Mouse (Mus musculus): Measurements from ENCODE around the gene Slc5a2. TPM values are rescaled to one million over a fixed set of nuclear protein-coding genes. Genes with fewer than 3 reads are reported as not detected.

The Slc5a2 gene
- polyA plus RNA-seq, 1 experiment from 2014 or later: not detected

- H3K4me1 ChIP-seq: peaks cover 11% of the 10 kb centered on the region
- H3K27ac ChIP-seq (replicated peaks): no peak overlapping the region
- WGBS: 64% methylated on average over 2 of the region's 2 CpGs
- H3K4me2 ChIP-seq (replicated peaks): no peak overlapping the region
- no peaks in the 10 kb centered on the region for H3K9me3 ChIP-seq
- H3K4me3 ChIP-seq: no peak overlapping the region
- ATAC-seq (replicated peaks): no peak
- H3K36me3 ChIP-seq: no peaks in the 10 kb centered on the region
- H3K9ac ChIP-seq (replicated peaks): no peak overlapping the region
- H3K27me3 ChIP-seq: no peaks in the 10 kb centered on the region
Observed at GRCm38 (mm10) chr7:128254978-128255377, 10.5 kb upstream of the Slc5a2 start.

GRCm38 (mm10) chr7:128255757-128256156, 9.7 kb upstream of the Slc5a2 start:
- Histone ChIP-seq H3K4me2 (replicated peaks) (no peak overlapping the region), H3K27me3 (no peaks in the 10 kb centered on the region), H3K9me3 (no peaks in the 10 kb centered on the region), H3K4me1 (peaks cover 11% of the 10 kb centered on the region), H3K4me3 (no peak overlapping the region), H3K27ac (replicated peaks) (no peak overlapping the region), H3K36me3 (no peaks in the 10 kb centered on the region), H3K9ac (replicated peaks) (no peak overlapping the region)
- 91% methylated on average over 5 of the region's 5 CpGs for WGBS
- no peak for ATAC-seq (replicated peaks)

- no peak overlapping the region for H3K4me2 ChIP-seq (replicated peaks)
- 56% methylated on average over 5 of the region's 5 CpGs for WGBS
- H3K27ac ChIP-seq (replicated peaks): no peak overlapping the region
- H3K9ac ChIP-seq (replicated peaks): no peak overlapping the region
- no peaks in the 10 kb centered on the region for H3K27me3 ChIP-seq
- H3K9me3 ChIP-seq: no peaks in the 10 kb centered on the region
- no peak overlapping the region for H3K4me3 ChIP-seq
- peaks cover 10% of the 10 kb centered on the region for H3K4me1 ChIP-seq
- no peaks in the 10 kb centered on the region for H3K36me3 ChIP-seq
- no peak for ATAC-seq (replicated peaks)
Observed at GRCm38 (mm10) chr7:128256783-128257334, 8.6 kb upstream of the Slc5a2 start.

GRCm38 (mm10) chr7:128266056-128266455, 599 bp downstream of the Slc5a2 start:
- H3K27ac ChIP-seq (replicated peaks): no peak overlapping the region
- H3K4me3 ChIP-seq: no peak overlapping the region
- no peaks in the 10 kb centered on the region for H3K4me1 ChIP-seq
- no peaks in the 10 kb centered on the region for H3K27me3 ChIP-seq
- H3K9ac ChIP-seq (replicated peaks): no peak overlapping the region
- no peak overlapping the region for H3K4me2 ChIP-seq (replicated peaks)
- ATAC-seq (replicated peaks): no peak
- no peaks in the 10 kb centered on the region for H3K9me3 ChIP-seq
- WGBS: 76% methylated on average over 5 of the region's 5 CpGs
- H3K36me3 ChIP-seq: no peaks in the 10 kb centered on the region

GRCm38 (mm10) chr7:128267391-128267790, 1.9 kb downstream of the Slc5a2 start:
- ATAC-seq (replicated peaks): no peak

GRCm38 (mm10) chr7:128267813-128268212, 2.4 kb downstream of the Slc5a2 start:
- H3K36me3 ChIP-seq: no peaks in the 10 kb centered on the region
- 92% methylated on average over 7 of the region's 7 CpGs for WGBS
- no peak for ATAC-seq (replicated peaks)
- H3K9me3 ChIP-seq: no peaks in the 10 kb centered on the region
- no peak overlapping the region for H3K9ac ChIP-seq (replicated peaks)
- no peak overlapping the region for H3K4me2 ChIP-seq (replicated peaks)
- no peak overlapping the region for H3K4me3 ChIP-seq
- H3K27me3 ChIP-seq: no peaks in the 10 kb centered on the region
- H3K27ac ChIP-seq (replicated peaks): no peak overlapping the region
- H3K4me1 ChIP-seq: no peaks in the 10 kb centered on the region

More at GRCm38 (mm10) chr7:128267391-128267790, 1.9 kb downstream of the Slc5a2 start:
- WGBS: 69% methylated on average over 13 of the region's 13 CpGs
- no peaks in the 10 kb centered on the region for H3K4me1 ChIP-seq
- no peak overlapping the region for H3K4me2 ChIP-seq (replicated peaks)
- no peaks in the 10 kb centered on the region for H3K36me3 ChIP-seq
- H3K27me3 ChIP-seq: no peaks in the 10 kb centered on the region
- H3K4me3 ChIP-seq: no peak overlapping the region
- no peaks in the 10 kb centered on the region for H3K9me3 ChIP-seq
- H3K9ac ChIP-seq (replicated peaks): no peak overlapping the region
- H3K27ac ChIP-seq (replicated peaks): no peak overlapping the region

GRCm38 (mm10) chr7:128270431-128270850, 5.0 kb downstream of the Slc5a2 start:
- ATAC-seq (replicated peaks): no peak
- no peaks in the 10 kb centered on the region for H3K9me3 ChIP-seq

GRCm38 (mm10) chr7:128271496-128271895, 6.0 kb downstream of the Slc5a2 start:
- no peaks in the 10 kb centered on the region for H3K9me3 ChIP-seq
- 95% methylated on average over 9 of the region's 9 CpGs for WGBS
- H3K36me3 ChIP-seq: peaks cover 22% of the 10 kb centered on the region
- no peak overlapping the region for H3K27ac ChIP-seq (replicated peaks)
- ATAC-seq (replicated peaks): no peak
- no peaks in the 10 kb centered on the region for H3K4me1 ChIP-seq
- H3K9ac ChIP-seq (replicated peaks): no peak overlapping the region
- no peaks in the 10 kb centered on the region for H3K27me3 ChIP-seq
- H3K4me2 ChIP-seq (replicated peaks): no peak overlapping the region
- H3K4me3 ChIP-seq: no peak overlapping the region

More at GRCm38 (mm10) chr7:128270431-128270850, 5.0 kb downstream of the Slc5a2 start:
- no peak overlapping the region for H3K4me3 ChIP-seq
- H3K9ac ChIP-seq (replicated peaks): no peak overlapping the region
- no peaks in the 10 kb centered on the region for H3K27me3 ChIP-seq
- H3K4me1 ChIP-seq: no peaks in the 10 kb centered on the region
- H3K4me2 ChIP-seq (replicated peaks): no peak overlapping the region
- no peak overlapping the region for H3K27ac ChIP-seq (replicated peaks)
- peaks cover 17% of the 10 kb centered on the region for H3K36me3 ChIP-seq
- WGBS: 64% methylated on average over 13 of the region's 13 CpGs

- H3K9ac ChIP-seq (replicated peaks): no peak overlapping the region
- whole genome bisulfite sequencing: 92% methylated on average over 6 of the region's 6 CpGs
Observed at GRCm38 (mm10) chr7:128276051-128276450, 10.6 kb downstream of the Slc5a2 start.

GRCm38 (mm10) chr7:128279750-128280149, 14.3 kb downstream of the Slc5a2 start:
- 94% methylated on average over 4 of the region's 4 CpGs for WGBS
- no peaks in the 10 kb centered on the region for H3K27me3 ChIP-seq
- no peak overlapping the region for H3K27ac ChIP-seq (replicated peaks)
- ATAC-seq (replicated peaks): no peak
- no peak overlapping the region for H3K4me3 ChIP-seq
- no peak overlapping the region for H3K9ac ChIP-seq (replicated peaks)
- no peaks in the 10 kb centered on the region for H3K9me3 ChIP-seq
- H3K4me1 ChIP-seq: no peaks in the 10 kb centered on the region
- H3K36me3 ChIP-seq: peaks cover 18% of the 10 kb centered on the region; the same call in 1 of the 2 replicates
- no peak overlapping the region for H3K4me2 ChIP-seq (replicated peaks)

More at GRCm38 (mm10) chr7:128276051-128276450, 10.6 kb downstream of the Slc5a2 start:
- Histone ChIP-seq H3K9me3 (no peaks in the 10 kb centered on the region), H3K27ac (replicated peaks) (no peak overlapping the region), H3K4me1 (no peaks in the 10 kb centered on the region), H3K4me2 (replicated peaks) (no peak overlapping the region), H3K36me3 (peaks cover 28% of the 10 kb centered on the region), H3K27me3 (no peaks in the 10 kb centered on the region), H3K4me3 (no peak overlapping the region)
- no peak for ATAC-seq (replicated peaks)

GRCm38 (mm10) chr7:128281765-128282164, 16.3 kb downstream of the Slc5a2 start:
- H3K9ac ChIP-seq (replicated peaks): no peak overlapping the region
- ATAC-seq (replicated peaks): no peak
- no peak overlapping the region for H3K4me3 ChIP-seq
- 83% methylated on average over 11 of the region's 11 CpGs for WGBS
- H3K9me3 ChIP-seq: no peaks in the 10 kb centered on the region
- no peaks in the 10 kb centered on the region for H3K27me3 ChIP-seq
- no peaks in the 10 kb centered on the region for H3K4me1 ChIP-seq
- no peak overlapping the region for H3K4me2 ChIP-seq (replicated peaks)
- no peak overlapping the region for H3K27ac ChIP-seq (replicated peaks)
- H3K36me3 ChIP-seq: peaks cover 6% of the 10 kb centered on the region; the same call in 1 of the 2 replicates

GRCm38 (mm10) chr7:128282532-128283244, 17.2 kb downstream of the Slc5a2 start:
- ATAC-seq (replicated peaks): no peak
- WGBS: 4% methylated on average over 7 of the region's 7 CpGs
- H3K4me2 ChIP-seq (replicated peaks): no peak overlapping the region
- no peaks in the 10 kb centered on the region for H3K27me3 ChIP-seq
- H3K4me3 ChIP-seq: no peak overlapping the region
- H3K9me3 ChIP-seq: no peaks in the 10 kb centered on the region
- peaks cover 9% of the 10 kb centered on the region; the same call in 1 of the 2 replicates for H3K36me3 ChIP-seq
- no peak overlapping the region for H3K27ac ChIP-seq (replicated peaks)
- no peak overlapping the region for H3K9ac ChIP-seq (replicated peaks)
- no peaks in the 10 kb centered on the region for H3K4me1 ChIP-seq
